Mouse (Mus musculus): ENCODE measurements around the gene Spata2. TPM values are rescaled to one million over a fixed set of nuclear protein-coding genes. Genes with fewer than 3 reads are reported as not detected.

Gene Spata2
- polyA plus RNA-seq, 1 experiment, result 30.5 TPM

DNA sequence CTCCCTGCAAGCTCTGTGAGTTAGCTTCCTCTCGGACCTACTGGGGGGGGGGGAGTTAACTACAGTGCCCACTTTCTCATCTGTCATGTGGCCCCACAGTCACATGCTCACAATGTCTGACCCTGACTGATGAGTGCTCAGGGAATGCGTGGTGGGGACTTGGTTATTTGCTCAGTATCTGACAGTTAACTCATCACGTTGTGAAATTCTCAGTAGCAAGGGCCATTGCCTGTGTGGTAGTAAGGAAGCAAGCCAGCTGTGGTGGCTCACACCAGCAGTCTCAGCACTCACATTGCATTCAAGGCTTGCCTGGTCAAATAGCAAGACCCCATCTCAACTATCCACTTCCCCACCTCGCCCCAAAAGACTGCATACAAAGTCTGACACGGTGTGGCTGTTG lies 25.5 kb downstream of the Spata2 start:
- H3K4me3 ChIP-seq, result no peak overlapping the region
- no peaks in the 10 kb centered on the region for H3K79me2 ChIP-seq (ENCODE audit: control insufficient read depth, insufficient read depth)
- no peak for TF ChIP-seq MYOG (IDR thresholded peaks at IDR 0.05; ENCODE audit: control insufficient read depth in 1 of 3, insufficient read depth in 1 of 3, insufficient read length in 2 of 3, low read depth in 2 of 3)
- TF ChIP-seq USF1 (IDR thresholded peaks at IDR 0.05; ENCODE audit: low read depth), result no peak
- TF ChIP-seq POLR2AphosphoS2 (IDR thresholded peaks at IDR 0.05; ENCODE audit: insufficient read length, low read depth), result no peak
- TF ChIP-seq TCF3 (IDR thresholded peaks at IDR 0.05; ENCODE audit: insufficient read length, low read depth), result no peak
- TF ChIP-seq CEBPB (IDR thresholded peaks at IDR 0.05; ENCODE audit: insufficient read depth, poor library complexity, severe bottlenecking), result no peak
- no peak for TF ChIP-seq MAX (IDR thresholded peaks at IDR 0.05; ENCODE audit: low read depth)
- H3K27me3 ChIP-seq (ENCODE audit: control insufficient read depth, insufficient read depth, insufficient read length), result no peaks in the 10 kb centered on the region
- peaks cover 3% of the 10 kb centered on the region for H3K36me3 ChIP-seq (ENCODE audit: control insufficient read depth, insufficient read depth)
- H3K4me2 ChIP-seq (ENCODE audit: low read depth), result no peak overlapping the region
- H3ac ChIP-seq (ENCODE audit: control insufficient read depth, insufficient read length), result no peak overlapping the region

DNA sequence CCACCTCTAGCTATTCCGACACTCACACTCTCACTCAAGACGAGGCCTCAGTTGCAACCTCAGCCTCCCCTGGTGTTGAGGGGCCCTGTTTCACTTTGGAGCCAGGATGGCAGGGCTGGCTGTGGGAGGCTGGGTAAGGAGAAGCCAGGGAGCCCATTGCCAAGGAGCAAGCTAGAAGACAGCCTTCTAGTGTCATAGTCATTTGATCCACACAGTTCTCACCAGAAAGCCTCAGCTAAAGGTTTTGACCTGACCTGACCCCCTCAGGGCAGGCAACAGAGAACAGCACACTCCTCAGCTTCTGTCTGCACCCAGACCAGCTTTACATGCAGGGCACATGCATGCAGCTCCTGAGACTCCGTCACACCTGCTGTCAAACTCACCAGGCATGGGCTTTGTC lies 26.7 kb downstream of the Spata2 start:
- Histone ChIP-seq H3K4me2 (ENCODE audit: low read depth) (no peak overlapping the region), H3K36me3 (ENCODE audit: control insufficient read depth, insufficient read depth) (peaks cover 3% of the 10 kb centered on the region), H3K79me2 (ENCODE audit: control insufficient read depth, insufficient read depth) (no peaks in the 10 kb centered on the region), H3K4me3 (no peak overlapping the region), H3K27me3 (ENCODE audit: control insufficient read depth, insufficient read depth, insufficient read length) (no peaks in the 10 kb centered on the region), H3ac (ENCODE audit: control insufficient read depth, insufficient read length) (no peak overlapping the region)
- no peak for TF ChIP-seq MYOG (IDR thresholded peaks at IDR 0.05; ENCODE audit: control insufficient read depth in 1 of 3, insufficient read depth in 1 of 3, insufficient read length in 2 of 3, low read depth in 2 of 3)
- TF ChIP-seq REST (IDR thresholded peaks at IDR 0.05; ENCODE audit: insufficient read depth, insufficient read length), result no peak
- no peak for TF ChIP-seq E2F4 (IDR thresholded peaks at IDR 0.05; ENCODE audit: insufficient read depth)
- no peak for TF ChIP-seq USF1 (IDR thresholded peaks at IDR 0.05; ENCODE audit: low read depth)
- TF ChIP-seq TCF3 (IDR thresholded peaks at IDR 0.05; ENCODE audit: insufficient read length, low read depth), result no peak
- no peak for TF ChIP-seq POLR2AphosphoS2 (IDR thresholded peaks at IDR 0.05; ENCODE audit: insufficient read length, low read depth)
- no peak for TF ChIP-seq CEBPB (IDR thresholded peaks at IDR 0.05; ENCODE audit: insufficient read depth, poor library complexity, severe bottlenecking)
- no peak for TF ChIP-seq TCF12 (IDR thresholded peaks at IDR 0.05; ENCODE audit: insufficient read depth, poor library complexity, severe bottlenecking)
- TF ChIP-seq MYOD1 (IDR thresholded peaks at IDR 0.05; ENCODE audit: control insufficient read depth in 1 of 3, insufficient read length in 2 of 3, low read depth in 2 of 3), result no peak
- TF ChIP-seq SRF (IDR thresholded peaks at IDR 0.05; ENCODE audit: control insufficient read depth, insufficient read length, low read depth), result no peak
- TF ChIP-seq MAX (IDR thresholded peaks at IDR 0.05; ENCODE audit: low read depth), result no peak
- TF ChIP-seq POLR2A (IDR thresholded peaks at IDR 0.05; ENCODE audit: insufficient read length, low read depth), result no peak

DNA sequence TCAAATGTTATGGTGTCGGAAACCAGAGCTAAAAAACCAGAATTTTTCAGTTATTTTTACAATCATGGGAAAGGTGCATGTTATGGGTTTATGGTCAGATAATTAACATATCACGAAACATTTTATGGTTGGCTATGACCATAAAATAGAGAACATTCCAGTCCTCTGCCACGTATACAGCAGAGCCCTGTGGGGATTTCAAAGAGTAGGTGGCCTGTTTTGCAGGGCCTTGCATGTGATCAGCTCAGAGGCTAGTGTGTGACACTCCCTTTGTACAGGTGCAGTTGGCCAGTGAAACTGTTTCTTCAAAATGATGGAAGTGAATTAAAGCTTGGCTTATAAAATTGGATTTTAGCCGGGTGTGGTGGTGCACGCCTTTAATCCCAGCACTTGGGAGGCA lies 28.9 kb downstream of the Spata2 start:
- Histone ChIP-seq H3ac (ENCODE audit: control insufficient read depth, insufficient read length) (no peak overlapping the region), H3K79me2 (ENCODE audit: control insufficient read depth, insufficient read depth) (no peaks in the 10 kb centered on the region), H3K4me3 (no peak overlapping the region), H3K4me2 (ENCODE audit: low read depth) (no peak overlapping the region), H3K27me3 (ENCODE audit: control insufficient read depth, insufficient read depth, insufficient read length) (no peaks in the 10 kb centered on the region), H3K36me3 (ENCODE audit: control insufficient read depth, insufficient read depth) (peaks cover 3% of the 10 kb centered on the region)
- TF ChIP-seq USF1 (IDR thresholded peaks at IDR 0.05; ENCODE audit: low read depth) (no peak), POLR2AphosphoS2 (IDR thresholded peaks at IDR 0.05; ENCODE audit: insufficient read length, low read depth) (no peak), POLR2A (IDR thresholded peaks at IDR 0.05; ENCODE audit: insufficient read length, low read depth) (no peak), REST (IDR thresholded peaks at IDR 0.05; ENCODE audit: insufficient read depth, insufficient read length) (no peak), MAX (IDR thresholded peaks at IDR 0.05; ENCODE audit: low read depth) (no peak), SRF (IDR thresholded peaks at IDR 0.05; ENCODE audit: control insufficient read depth, insufficient read length, low read depth) (no peak), MYOG (IDR thresholded peaks at IDR 0.05; ENCODE audit: control insufficient read depth in 1 of 3, insufficient read depth in 1 of 3, insufficient read length in 2 of 3, low read depth in 2 of 3) (no peak), CEBPB (IDR thresholded peaks at IDR 0.05; ENCODE audit: insufficient read depth, poor library complexity, severe bottlenecking) (no peak), TCF3 (IDR thresholded peaks at IDR 0.05; ENCODE audit: insufficient read length, low read depth) (no peak), MYOD1 (IDR thresholded peaks at IDR 0.05; ENCODE audit: control insufficient read depth in 1 of 3, insufficient read length in 2 of 3, low read depth in 2 of 3) (no peak), TCF12 (IDR thresholded peaks at IDR 0.05; ENCODE audit: insufficient read depth, poor library complexity, severe bottlenecking) (no peak), E2F4 (IDR thresholded peaks at IDR 0.05; ENCODE audit: insufficient read depth) (no peak)

DNA sequence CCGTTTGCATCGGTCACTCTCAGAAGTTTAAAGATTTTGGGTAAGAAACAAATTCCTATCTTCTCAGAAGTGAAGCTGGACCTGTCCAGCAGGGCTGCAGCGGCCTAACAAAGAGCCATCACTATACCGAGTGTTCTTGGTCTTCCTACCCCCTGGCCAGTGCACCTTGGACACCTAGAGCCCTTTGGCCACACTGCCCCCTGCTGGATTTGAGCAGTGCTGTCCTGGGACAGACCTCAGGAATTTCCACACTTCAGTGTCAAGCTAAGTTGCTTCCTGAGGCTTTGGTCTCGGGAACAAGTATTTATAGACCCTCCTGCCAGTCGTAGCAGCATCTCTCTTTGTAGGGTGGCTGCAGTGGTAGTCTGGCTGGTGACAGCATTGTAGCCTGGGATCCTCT lies 29.7 kb downstream of the Spata2 start:
- H3K4me3 ChIP-seq, result no peak overlapping the region
- no peak overlapping the region for H3ac ChIP-seq (ENCODE audit: control insufficient read depth, insufficient read length)
- TF ChIP-seq POLR2AphosphoS2 (IDR thresholded peaks at IDR 0.05; ENCODE audit: insufficient read length, low read depth) (peak; percentile 10), CEBPB (IDR thresholded peaks at IDR 0.05; ENCODE audit: insufficient read depth, poor library complexity, severe bottlenecking) (no peak)
- no peaks in the 10 kb centered on the region for H3K27me3 ChIP-seq (ENCODE audit: control insufficient read depth, insufficient read depth, insufficient read length)
- peaks cover 3% of the 10 kb centered on the region for H3K36me3 ChIP-seq (ENCODE audit: control insufficient read depth, insufficient read depth)
- H3K4me2 ChIP-seq (ENCODE audit: low read depth), result no peak overlapping the region
- H3K79me2 ChIP-seq (ENCODE audit: control insufficient read depth, insufficient read depth), result no peaks in the 10 kb centered on the region

DNA sequence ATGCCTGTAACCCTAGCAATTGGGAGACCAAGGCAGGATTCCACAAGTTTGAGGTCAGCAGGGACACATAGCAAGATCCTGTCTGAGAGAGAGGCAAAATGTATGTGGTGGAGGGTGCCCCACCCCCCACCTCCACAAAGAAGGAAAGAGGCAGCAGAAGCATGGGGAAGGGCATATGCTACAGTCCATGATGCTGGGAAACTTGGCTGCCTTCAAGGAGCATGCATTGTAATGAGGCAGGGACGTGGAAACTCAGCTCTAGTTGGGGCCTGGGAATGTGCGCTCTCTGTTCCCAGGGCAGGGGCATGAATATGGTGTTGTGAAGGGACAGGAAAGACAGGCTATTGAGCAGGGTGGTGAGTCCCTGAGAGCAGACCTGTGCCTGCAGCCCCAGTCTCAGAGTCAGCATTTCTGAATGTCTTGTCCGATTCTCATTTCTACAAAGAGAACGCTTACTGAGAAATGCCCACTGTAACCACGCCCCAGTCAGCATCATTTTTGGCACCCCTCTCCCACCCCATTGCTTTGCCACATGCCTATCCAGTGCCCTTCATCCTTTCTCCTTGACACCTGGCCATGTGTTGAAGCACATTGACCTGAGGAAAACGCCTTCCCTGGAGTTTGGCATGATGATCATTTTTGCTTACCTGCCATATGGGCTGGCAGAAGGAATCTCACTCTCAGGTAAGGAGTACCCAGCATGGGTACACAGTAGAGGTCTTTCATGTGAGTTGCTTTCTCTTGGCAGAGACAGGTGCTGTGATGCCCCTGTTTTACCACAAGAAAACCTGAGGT lies 33.4 kb downstream of the Spata2 start:
- H3K27me3 ChIP-seq (ENCODE audit: control insufficient read depth, insufficient read depth, insufficient read length), result no peaks in the 10 kb centered on the region
- TF ChIP-seq USF1 (IDR thresholded peaks at IDR 0.05; ENCODE audit: low read depth) (no peak), POLR2AphosphoS2 (IDR thresholded peaks at IDR 0.05; ENCODE audit: insufficient read length, low read depth) (peak; percentile 15)
- H3K36me3 ChIP-seq (ENCODE audit: control insufficient read depth, insufficient read depth), result peaks cover 4% of the 10 kb centered on the region
- no peak overlapping the region for H3ac ChIP-seq (ENCODE audit: control insufficient read depth, insufficient read length)
- no peak overlapping the region for H3K4me3 ChIP-seq
- no peak overlapping the region for H3K4me2 ChIP-seq (ENCODE audit: low read depth)
- H3K79me2 ChIP-seq (ENCODE audit: control insufficient read depth, insufficient read depth), result no peaks in the 10 kb centered on the region
